Mouse (Mus musculus): ENCODE data around the gene Neurl4. TPM values are rescaled to one million over a fixed set of nuclear protein-coding genes. Genes with fewer than 3 reads are reported as not detected.

The Neurl4 gene
- polyA plus RNA-seq, 1 experiment, result 32.4 TPM

DNA sequence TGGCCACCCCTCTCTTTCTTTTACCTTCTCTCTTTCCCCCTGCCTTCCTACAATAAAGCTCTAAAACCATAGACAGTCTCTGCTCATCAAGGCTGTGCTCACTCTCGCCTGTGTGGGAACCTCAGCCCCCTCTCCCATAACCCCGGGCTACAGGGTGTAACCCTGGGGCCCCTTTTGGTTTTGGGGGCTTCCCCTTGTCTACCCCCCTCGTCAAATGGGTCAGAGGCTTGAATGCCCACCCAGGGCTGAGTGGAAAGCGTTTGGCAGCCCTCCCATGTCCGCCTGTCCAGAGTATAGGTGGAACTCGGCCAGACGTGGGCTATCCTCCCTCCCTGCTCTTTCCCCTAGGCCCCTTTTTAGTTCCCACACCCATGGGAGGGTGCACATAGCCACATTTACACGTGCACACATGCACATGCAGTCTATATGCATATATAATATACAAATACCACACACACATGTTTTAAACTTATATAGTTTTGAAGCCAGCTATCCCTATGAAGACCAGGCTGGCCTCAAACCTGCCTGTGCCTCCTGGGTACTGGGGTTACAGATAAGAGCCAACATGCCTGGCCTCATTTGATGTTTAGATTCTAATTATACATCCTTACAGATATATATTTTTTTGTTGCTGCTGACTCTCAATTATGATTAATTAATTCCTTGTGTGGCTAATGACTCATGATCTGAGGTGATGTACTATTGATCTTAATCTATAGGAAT, 36.6 kb upstream of the Neurl4 start:
- TF ChIP-seq EP300 (IDR thresholded peaks at IDR 0.05; ENCODE audit: insufficient read depth, low read depth, low read length), result no peak
- no peak for TF ChIP-seq CTCF (IDR thresholded peaks at IDR 0.05; ENCODE audit: low read depth, low read length)
- TF ChIP-seq POLR2A (IDR thresholded peaks at IDR 0.05; ENCODE audit: insufficient read depth, low read length), result no peak
- Histone ChIP-seq H3K9ac (ENCODE audit: low read depth, poor library complexity, severe bottlenecking) (no peak overlapping the region), H3K4me3 (ENCODE audit: low read depth, low read length) (no peak overlapping the region), H3K9me3 (replicated peaks; ENCODE audit: control insufficient read depth, insufficient read depth, low read length, poor library complexity, severe bottlenecking) (no peaks in the 10 kb centered on the region), H3K36me3 (ENCODE audit: control insufficient read depth, insufficient read depth, low read length, poor library complexity, severe bottlenecking) (no peaks in the 10 kb centered on the region), H3K27me3 (ENCODE audit: control insufficient read depth, insufficient read depth, low read length, poor library complexity, severe bottlenecking) (no peaks in the 10 kb centered on the region), H3K4me1 (ENCODE audit: control insufficient read depth, insufficient read depth, low read length) (no peaks in the 10 kb centered on the region), H3K27ac (ENCODE audit: insufficient read depth, low read length) (no peak overlapping the region)

DNA sequence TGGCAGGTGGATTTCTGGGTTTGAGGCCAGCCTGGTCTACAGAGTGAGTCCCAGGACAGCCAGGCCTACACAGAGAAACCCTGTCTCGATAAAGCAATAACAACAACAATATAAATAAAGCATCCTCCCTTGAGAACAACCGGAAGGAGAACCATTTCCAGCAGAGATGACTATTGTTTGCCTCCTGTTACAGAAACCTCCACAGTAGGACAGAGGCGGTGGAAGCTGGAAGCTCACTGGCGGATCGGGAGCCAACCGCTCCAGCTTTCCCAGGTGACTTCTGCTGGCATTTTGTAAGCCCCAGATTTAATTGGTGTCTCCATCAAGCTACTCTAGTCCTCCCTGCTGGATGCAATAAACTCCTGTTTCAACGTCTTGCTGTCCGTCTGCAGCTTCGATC, 35.3 kb upstream of the Neurl4 start:
- Histone ChIP-seq H3K4me3 (ENCODE audit: low read depth, low read length) (no peak overlapping the region), H3K27me3 (ENCODE audit: control insufficient read depth, insufficient read depth, low read length, poor library complexity, severe bottlenecking) (no peaks in the 10 kb centered on the region), H3K4me1 (ENCODE audit: control insufficient read depth, insufficient read depth, low read length) (no peaks in the 10 kb centered on the region), H3K9ac (ENCODE audit: low read depth, poor library complexity, severe bottlenecking) (no peak overlapping the region), H3K36me3 (ENCODE audit: control insufficient read depth, insufficient read depth, low read length, poor library complexity, severe bottlenecking) (no peaks in the 10 kb centered on the region), H3K9me3 (replicated peaks; ENCODE audit: control insufficient read depth, insufficient read depth, low read length, poor library complexity, severe bottlenecking) (no peaks in the 10 kb centered on the region), H3K27ac (ENCODE audit: insufficient read depth, low read length) (no peak overlapping the region)
- TF ChIP-seq POLR2A (IDR thresholded peaks at IDR 0.05; ENCODE audit: insufficient read depth, low read length) (no peak), EP300 (IDR thresholded peaks at IDR 0.05; ENCODE audit: insufficient read depth, low read depth, low read length) (no peak), CTCF (IDR thresholded peaks at IDR 0.05; ENCODE audit: low read depth, low read length) (no peak)

DNA sequence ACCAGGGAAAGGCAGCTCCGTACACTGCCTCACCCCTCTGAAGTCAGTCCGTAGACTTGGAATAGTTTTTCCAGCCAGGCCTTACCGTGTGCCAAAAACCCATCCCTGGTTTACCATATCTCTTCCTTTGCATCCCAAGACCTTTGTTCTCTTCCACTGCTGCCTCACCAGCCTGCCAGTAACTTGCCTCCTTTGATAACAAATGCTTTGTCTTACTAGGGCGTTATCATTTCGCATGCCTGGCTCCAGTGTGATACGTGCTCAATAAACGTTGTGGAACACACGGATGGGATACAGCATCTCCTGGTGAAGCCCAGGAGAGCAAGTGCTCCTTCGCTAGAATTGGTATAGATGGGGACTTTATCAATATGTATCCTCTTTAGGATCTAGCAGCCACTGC, 33.5 kb upstream of the Neurl4 start:
- Histone ChIP-seq H3K27ac (ENCODE audit: insufficient read depth, low read length) (no peak overlapping the region), H3K4me1 (ENCODE audit: control insufficient read depth, insufficient read depth, low read length) (no peaks in the 10 kb centered on the region), H3K9me3 (replicated peaks; ENCODE audit: control insufficient read depth, insufficient read depth, low read length, poor library complexity, severe bottlenecking) (no peaks in the 10 kb centered on the region), H3K4me3 (ENCODE audit: low read depth, low read length) (no peak overlapping the region), H3K9ac (ENCODE audit: low read depth, poor library complexity, severe bottlenecking) (no peak overlapping the region), H3K36me3 (ENCODE audit: control insufficient read depth, insufficient read depth, low read length, poor library complexity, severe bottlenecking) (no peaks in the 10 kb centered on the region), H3K27me3 (ENCODE audit: control insufficient read depth, insufficient read depth, low read length, poor library complexity, severe bottlenecking) (no peaks in the 10 kb centered on the region)
- TF ChIP-seq EP300 (IDR thresholded peaks at IDR 0.05; ENCODE audit: insufficient read depth, low read depth, low read length) (no peak), POLR2A (IDR thresholded peaks at IDR 0.05; ENCODE audit: insufficient read depth, low read length) (no peak), CTCF (IDR thresholded peaks at IDR 0.05; ENCODE audit: low read depth, low read length) (no peak)

DNA sequence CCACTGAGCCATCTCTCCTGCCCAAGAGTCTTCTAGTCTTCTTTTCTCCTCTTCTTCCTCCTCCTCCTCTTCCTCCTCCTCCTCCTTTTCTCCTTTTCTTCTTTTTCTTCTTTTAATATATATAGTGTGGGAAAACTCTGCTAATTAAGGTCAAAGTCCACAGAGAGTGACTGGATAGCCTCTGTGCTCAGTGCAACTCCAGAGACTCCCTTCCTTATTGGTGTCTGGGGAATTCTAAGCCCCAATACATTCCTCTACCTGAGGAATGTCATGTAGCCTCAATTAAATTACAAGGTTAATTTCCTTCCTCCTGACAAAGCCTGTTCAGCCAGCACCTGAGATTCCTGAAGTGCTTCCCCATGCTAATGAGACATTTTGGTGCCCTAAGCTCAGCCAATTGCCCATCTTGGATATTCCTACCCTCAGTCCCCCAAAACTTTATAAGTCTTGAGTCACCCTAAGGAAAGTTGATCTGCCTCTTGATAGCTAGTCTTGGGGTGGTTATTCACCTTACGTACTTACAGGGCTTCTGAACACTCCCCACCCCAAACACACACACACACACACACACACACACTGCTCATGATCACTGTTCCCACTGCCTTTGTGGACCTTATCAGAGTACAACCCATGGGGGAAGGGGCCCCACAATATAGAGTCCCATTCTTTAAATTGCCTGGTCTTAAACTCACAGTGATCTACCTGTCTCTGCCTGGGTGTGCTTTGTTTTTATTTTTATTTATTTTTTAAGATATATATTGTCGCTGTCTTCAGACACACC, 30.4 kb upstream of the Neurl4 start:
- H3K36me3 ChIP-seq (ENCODE audit: control insufficient read depth, insufficient read depth, low read length, poor library complexity, severe bottlenecking), result no peaks in the 10 kb centered on the region
- H3K4me1 ChIP-seq (ENCODE audit: control insufficient read depth, insufficient read depth, low read length), result no peaks in the 10 kb centered on the region
- H3K9me3 ChIP-seq (replicated peaks; ENCODE audit: control insufficient read depth, insufficient read depth, low read length, poor library complexity, severe bottlenecking), result no peaks in the 10 kb centered on the region
- H3K27me3 ChIP-seq (ENCODE audit: control insufficient read depth, insufficient read depth, low read length, poor library complexity, severe bottlenecking), result no peaks in the 10 kb centered on the region
- no peak overlapping the region for H3K9ac ChIP-seq (ENCODE audit: low read depth, poor library complexity, severe bottlenecking)
- TF ChIP-seq CTCF (IDR thresholded peaks at IDR 0.05; ENCODE audit: low read depth, low read length) (no peak), EP300 (IDR thresholded peaks at IDR 0.05; ENCODE audit: insufficient read depth, low read depth, low read length) (no peak), POLR2A (IDR thresholded peaks at IDR 0.05; ENCODE audit: insufficient read depth, low read length) (no peak)
- H3K27ac ChIP-seq (ENCODE audit: insufficient read depth, low read length), result no peak overlapping the region
- no peak overlapping the region for H3K4me3 ChIP-seq (ENCODE audit: low read depth, low read length)

DNA sequence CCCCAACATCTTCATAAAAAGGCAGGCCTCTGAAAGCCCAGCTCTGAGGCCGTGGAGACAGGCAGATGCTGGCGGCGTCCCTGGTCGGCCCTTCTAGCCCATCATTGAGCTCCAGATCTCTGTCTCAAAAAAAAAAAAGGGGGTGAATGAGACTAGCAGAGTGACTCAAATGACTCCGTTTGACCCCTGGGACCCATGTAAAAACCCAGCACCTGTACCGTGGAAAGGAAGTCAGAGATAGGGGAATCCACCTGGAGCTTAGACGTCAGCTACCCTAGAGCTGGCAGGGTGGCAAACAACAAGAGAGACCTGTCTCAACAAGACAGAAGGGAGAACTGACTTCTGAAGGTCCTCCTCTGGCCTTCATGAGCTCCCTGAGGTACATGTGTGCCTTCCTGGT, 29.1 kb upstream of the Neurl4 start:
- no peaks in the 10 kb centered on the region for H3K9me3 ChIP-seq (replicated peaks; ENCODE audit: control insufficient read depth, insufficient read depth, low read length, poor library complexity, severe bottlenecking)
- H3K9ac ChIP-seq (ENCODE audit: low read depth, poor library complexity, severe bottlenecking), result no peak overlapping the region
- H3K36me3 ChIP-seq (ENCODE audit: control insufficient read depth, insufficient read depth, low read length, poor library complexity, severe bottlenecking), result no peaks in the 10 kb centered on the region
- H3K4me1 ChIP-seq (ENCODE audit: control insufficient read depth, insufficient read depth, low read length), result no peaks in the 10 kb centered on the region
- TF ChIP-seq POLR2A (IDR thresholded peaks at IDR 0.05; ENCODE audit: insufficient read depth, low read length) (no peak), EP300 (IDR thresholded peaks at IDR 0.05; ENCODE audit: insufficient read depth, low read depth, low read length) (no peak), CTCF (IDR thresholded peaks at IDR 0.05; ENCODE audit: low read depth, low read length) (no peak)
- no peak overlapping the region for H3K27ac ChIP-seq (ENCODE audit: insufficient read depth, low read length)
- no peaks in the 10 kb centered on the region for H3K27me3 ChIP-seq (ENCODE audit: control insufficient read depth, insufficient read depth, low read length, poor library complexity, severe bottlenecking)
- no peak overlapping the region for H3K4me3 ChIP-seq (ENCODE audit: low read depth, low read length)

DNA sequence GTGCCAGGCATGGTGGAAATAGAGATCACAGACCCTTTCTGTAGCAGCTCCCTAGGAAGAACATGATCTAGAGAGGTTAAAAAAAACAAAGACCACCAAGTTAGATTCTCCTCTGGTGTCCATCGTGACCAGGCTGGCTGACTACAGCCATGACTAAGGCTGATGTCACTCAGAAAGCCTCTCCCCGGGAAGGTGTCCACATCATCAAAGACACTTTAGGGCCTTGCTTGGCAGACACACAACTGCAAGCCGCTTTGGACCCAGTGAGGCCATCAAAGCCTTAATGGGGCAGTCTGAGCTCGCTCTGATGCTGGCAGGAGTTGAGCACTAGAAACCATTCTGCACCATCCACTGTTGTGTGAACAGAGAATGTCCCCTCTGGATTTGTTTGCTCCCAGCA, 28.4 kb upstream of the Neurl4 start:
- Histone ChIP-seq H3K27ac (ENCODE audit: insufficient read depth, low read length) (no peak overlapping the region), H3K9ac (ENCODE audit: low read depth, poor library complexity, severe bottlenecking) (no peak overlapping the region), H3K4me3 (ENCODE audit: low read depth, low read length) (no peak overlapping the region), H3K9me3 (replicated peaks; ENCODE audit: control insufficient read depth, insufficient read depth, low read length, poor library complexity, severe bottlenecking) (no peaks in the 10 kb centered on the region), H3K4me1 (ENCODE audit: control insufficient read depth, insufficient read depth, low read length) (no peaks in the 10 kb centered on the region), H3K27me3 (ENCODE audit: control insufficient read depth, insufficient read depth, low read length, poor library complexity, severe bottlenecking) (no peaks in the 10 kb centered on the region), H3K36me3 (ENCODE audit: control insufficient read depth, insufficient read depth, low read length, poor library complexity, severe bottlenecking) (no peaks in the 10 kb centered on the region)
- TF ChIP-seq EP300 (IDR thresholded peaks at IDR 0.05; ENCODE audit: insufficient read depth, low read depth, low read length), result no peak
- TF ChIP-seq CTCF (IDR thresholded peaks at IDR 0.05; ENCODE audit: low read depth, low read length), result no peak
- TF ChIP-seq POLR2A (IDR thresholded peaks at IDR 0.05; ENCODE audit: insufficient read depth, low read length), result no peak
